Mouse (Mus musculus): ENCODE measurements around the gene Acaca. TPM values are rescaled to one million over a fixed set of nuclear protein-coding genes. Genes with fewer than 3 reads are reported as not detected.

Gene Acaca
- polyA plus RNA-seq, 1 experiment from 2014 or later: 5.5 TPM

DNA sequence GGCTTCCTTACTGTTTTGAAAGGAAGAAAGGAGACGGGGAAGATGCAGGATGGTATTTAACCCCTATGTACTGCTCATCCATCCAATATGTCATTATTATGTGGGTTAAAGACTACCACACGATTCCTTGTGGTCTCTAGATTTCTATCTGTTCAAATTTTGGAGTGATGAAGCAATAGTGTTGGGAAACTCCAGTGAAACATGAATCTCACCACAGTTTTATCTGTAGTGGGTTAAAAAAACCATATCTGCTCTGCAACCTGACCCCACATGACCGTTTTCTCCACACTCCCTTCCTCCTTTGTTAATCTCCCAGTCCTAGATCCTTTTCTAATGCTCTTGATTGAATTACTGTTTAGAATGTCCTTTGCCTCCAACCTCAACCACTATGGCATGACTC lies 163.1 kb downstream of the Acaca start:
- whole genome bisulfite sequencing: 63% methylated on average over 3 of the region's 3 CpGs
- DNase-seq (ENCODE audit: low spot score) (no peak), ATAC-seq (replicated peaks; ENCODE audit: low FRiP score, low read depth) (no peak)
- Histone ChIP-seq H3K27ac (no peak overlapping the region), H3K4me2 (ENCODE audit: low read length) (no peak overlapping the region), H3K4me1 (replicated peaks; ENCODE audit: insufficient read depth, low read length) (no peaks in the 10 kb centered on the region), H3K27me3 (ENCODE audit: insufficient read depth, low read length) (no peaks in the 10 kb centered on the region), H3K4me3 (replicated peaks; ENCODE audit: low read depth, low read length) (no peak overlapping the region), H3K9me3 (replicated peaks; ENCODE audit: low read length) (no peaks in the 10 kb centered on the region), H3K36me3 (ENCODE audit: insufficient read depth, low read length) (no peaks in the 10 kb centered on the region), H3K9ac (ENCODE audit: low read depth, low read length) (no peak overlapping the region)
- TF ChIP-seq CTCF (IDR thresholded peaks at IDR 0.05; ENCODE audit: low read depth): no peak

- Histone ChIP-seq H3K4me2 (ENCODE audit: low read length) (no peak overlapping the region), H3K9ac (ENCODE audit: low read depth, low read length) (no peak overlapping the region), H3K9me3 (replicated peaks; ENCODE audit: low read length) (no peaks in the 10 kb centered on the region), H3K27me3 (ENCODE audit: insufficient read depth, low read length) (no peaks in the 10 kb centered on the region), H3K4me3 (replicated peaks; ENCODE audit: low read depth, low read length) (no peak overlapping the region), H3K36me3 (ENCODE audit: insufficient read depth, low read length) (no peaks in the 10 kb centered on the region), H3K27ac (no peak overlapping the region), H3K4me1 (replicated peaks; ENCODE audit: insufficient read depth, low read length) (no peaks in the 10 kb centered on the region)
- DNase-seq (ENCODE audit: low spot score) (no peak), ATAC-seq (replicated peaks; ENCODE audit: low FRiP score, low read depth) (no peak)
- WGBS: 91% methylated on average over 3 of the region's 3 CpGs
- TF ChIP-seq CTCF (IDR thresholded peaks at IDR 0.05; ENCODE audit: low read depth): no peak
These were observed 163.8 kb downstream of the Acaca start for GRCm38 (mm10) chr11:84293288-84293687.

GRCm38 (mm10) chr11:84296337-84296736 lies 166.9 kb downstream of the Acaca start:
- Histone ChIP-seq H3K9ac (ENCODE audit: low read depth, low read length) (no peak overlapping the region), H3K36me3 (ENCODE audit: insufficient read depth, low read length) (0 out of 2 replicates have a peak, but pooled peaks cover 3% of the 10 kb centered on the region), H3K4me2 (ENCODE audit: low read length) (no peak overlapping the region), H3K9me3 (replicated peaks; ENCODE audit: low read length) (no peaks in the 10 kb centered on the region), H3K27ac (no peak overlapping the region), H3K4me1 (replicated peaks; ENCODE audit: insufficient read depth, low read length) (no peaks in the 10 kb centered on the region), H3K4me3 (replicated peaks; ENCODE audit: low read depth, low read length) (no peak overlapping the region), H3K27me3 (ENCODE audit: insufficient read depth, low read length) (no peaks in the 10 kb centered on the region)
- no peak for ATAC-seq (replicated peaks; ENCODE audit: low FRiP score, low read depth)
- no peak for DNase-seq (ENCODE audit: low spot score)
- TF ChIP-seq CTCF (IDR thresholded peaks at IDR 0.05; ENCODE audit: low read depth): no peak
- WGBS: 80% methylated on average over 2 of the region's 2 CpGs

GRCm38 (mm10) chr11:84305474-84305873 lies 176.0 kb downstream of the Acaca start:
- H3K27ac ChIP-seq: no peak overlapping the region
- H3K9me3 ChIP-seq (replicated peaks; ENCODE audit: low read length): no peaks in the 10 kb centered on the region
- no peaks in the 10 kb centered on the region for H3K27me3 ChIP-seq (ENCODE audit: insufficient read depth, low read length)
- 0 out of 2 replicates have a peak, but pooled peaks cover 2% of the 10 kb centered on the region for H3K36me3 ChIP-seq (ENCODE audit: insufficient read depth, low read length)
- no peak for TF ChIP-seq CTCF (IDR thresholded peaks at IDR 0.05; ENCODE audit: low read depth)
- no peak overlapping the region for H3K4me2 ChIP-seq (ENCODE audit: low read length)
- DNase-seq (ENCODE audit: low spot score): no peak
- H3K9ac ChIP-seq (ENCODE audit: low read depth, low read length): no peak overlapping the region
- ATAC-seq (replicated peaks; ENCODE audit: low FRiP score, low read depth): no peak
- WGBS: 68% methylated on average over 1 of the region's 1 CpGs
- H3K4me1 ChIP-seq (replicated peaks; ENCODE audit: insufficient read depth, low read length): no peaks in the 10 kb centered on the region
- H3K4me3 ChIP-seq (replicated peaks; ENCODE audit: low read depth, low read length): no peak overlapping the region

DNA sequence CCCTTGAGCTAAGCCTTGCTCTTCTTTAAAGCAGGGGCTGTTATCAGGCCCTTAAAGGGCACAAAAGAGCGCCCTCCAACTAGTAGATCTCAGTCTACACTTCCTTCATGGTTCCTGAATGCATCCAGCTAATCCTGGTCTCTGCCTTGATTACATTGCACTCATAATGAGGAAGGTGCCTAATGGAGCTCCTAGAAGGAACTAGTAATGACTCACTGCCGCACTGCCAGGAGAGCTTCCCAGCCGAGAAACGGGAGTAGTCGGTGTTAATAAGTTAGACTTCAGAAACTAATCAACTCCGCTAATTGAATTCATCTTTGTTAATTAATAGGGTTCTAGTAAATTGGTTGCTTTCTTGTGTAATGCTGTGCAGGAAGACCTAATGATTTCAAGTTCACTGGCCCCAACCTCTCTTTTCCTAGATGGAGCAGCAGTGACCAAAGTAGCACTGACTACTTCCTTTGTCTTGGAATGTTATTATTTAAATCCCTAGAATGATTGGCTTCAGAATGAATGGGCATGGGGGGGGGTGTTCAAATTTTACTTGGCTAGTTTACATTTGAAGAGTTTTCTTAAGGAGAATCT lies 176.8 kb downstream of the Acaca start:
- Histone ChIP-seq H3K36me3 (ENCODE audit: insufficient read depth, low read length) (no peaks in the 10 kb centered on the region), H3K4me2 (ENCODE audit: low read length) (no peak overlapping the region), H3K27ac (no peak overlapping the region), H3K9ac (ENCODE audit: low read depth, low read length) (no peak overlapping the region), H3K9me3 (replicated peaks; ENCODE audit: low read length) (no peaks in the 10 kb centered on the region), H3K4me3 (replicated peaks; ENCODE audit: low read depth, low read length) (no peak overlapping the region), H3K27me3 (ENCODE audit: insufficient read depth, low read length) (no peaks in the 10 kb centered on the region), H3K4me1 (replicated peaks; ENCODE audit: insufficient read depth, low read length) (no peaks in the 10 kb centered on the region)
- no peak for ATAC-seq (replicated peaks; ENCODE audit: low FRiP score, low read depth)
- 77% methylated on average over 6 of the region's 6 CpGs for WGBS
- no peak for DNase-seq (ENCODE audit: low spot score)
- no peak for TF ChIP-seq CTCF (IDR thresholded peaks at IDR 0.05; ENCODE audit: low read depth)

GRCm38 (mm10) chr11:84324032-84324752 lies 194.7 kb downstream of the Acaca start:
- H3K4me3 ChIP-seq (replicated peaks; ENCODE audit: low read depth, low read length): no peak overlapping the region
- no peaks in the 10 kb centered on the region for H3K27me3 ChIP-seq (ENCODE audit: insufficient read depth, low read length)
- no peak overlapping the region for H3K9ac ChIP-seq (ENCODE audit: low read depth, low read length)
- TF ChIP-seq CTCF (IDR thresholded peaks at IDR 0.05; ENCODE audit: low read depth): no peak
- H3K4me1 ChIP-seq (replicated peaks; ENCODE audit: insufficient read depth, low read length): no peaks in the 10 kb centered on the region
- WGBS: 73% methylated on average over 7 of the region's 7 CpGs
- no peak overlapping the region for H3K27ac ChIP-seq
- H3K4me2 ChIP-seq (ENCODE audit: low read length): no peak overlapping the region
- DNase-seq (ENCODE audit: low spot score) (no peak), ATAC-seq (replicated peaks; ENCODE audit: low FRiP score, low read depth) (no peak)
- H3K36me3 ChIP-seq (ENCODE audit: insufficient read depth, low read length): 0 out of 2 replicates have a peak, but pooled peaks cover 6% of the 10 kb centered on the region
- H3K9me3 ChIP-seq (replicated peaks; ENCODE audit: low read length): no peaks in the 10 kb centered on the region

All from kidney, postnatal 0 days (tissue).